Mouse (Mus musculus): ENCODE data around the gene Olfr1441. TPM values are rescaled to one million over a fixed set of nuclear protein-coding genes. Genes with fewer than 3 reads are reported as not detected.

The Olfr1441 gene
- polyA plus RNA-seq, 1 experiment from 2014 or later, result not detected

DNA sequence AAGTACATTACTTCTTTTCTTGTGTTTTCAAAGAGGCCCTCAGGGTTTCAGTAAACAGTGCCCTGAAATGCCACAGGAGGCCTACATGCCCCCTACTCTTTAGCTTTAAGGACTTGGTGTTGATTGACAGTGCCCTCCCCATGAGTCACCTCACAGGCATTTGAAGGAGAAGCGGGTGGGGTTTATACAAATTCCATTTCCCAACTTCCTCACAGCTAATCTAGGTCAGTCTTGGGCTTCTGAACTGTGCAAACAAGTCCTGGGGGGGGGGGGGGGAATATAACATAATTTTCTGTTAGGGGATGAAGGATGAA, 46.4 kb downstream of the Olfr1441 start:
- H3K36me3 ChIP-seq (ENCODE audit: insufficient read depth), result peaks cover 4% of the 10 kb centered on the region
- DNase-seq, result peak; percentile 74
- H3K9ac ChIP-seq, result no peak overlapping the region
- no peak for TF ChIP-seq CTCF (IDR thresholded peaks at IDR 0.05; ENCODE audit: low read depth)
- H3K9me3 ChIP-seq (ENCODE audit: low read depth, low read length), result no peaks in the 10 kb centered on the region
- no peak overlapping the region for H3K4me3 ChIP-seq (ENCODE audit: low read depth, low read length)
- no peak overlapping the region for H3K4me2 ChIP-seq
- ATAC-seq (ENCODE audit: insufficient read depth), result peak; percentile 85
- WGBS, result 25% methylated on average over 1 of the region's 1 CpGs
- H3K27me3 ChIP-seq (ENCODE audit: insufficient read depth, low read length), result no peaks in the 10 kb centered on the region
- H3K27ac ChIP-seq (ENCODE audit: low read depth), result peak overlapping the region; percentile 91
- no peaks in the 10 kb centered on the region for H3K4me1 ChIP-seq (ENCODE audit: insufficient read depth)

DNA sequence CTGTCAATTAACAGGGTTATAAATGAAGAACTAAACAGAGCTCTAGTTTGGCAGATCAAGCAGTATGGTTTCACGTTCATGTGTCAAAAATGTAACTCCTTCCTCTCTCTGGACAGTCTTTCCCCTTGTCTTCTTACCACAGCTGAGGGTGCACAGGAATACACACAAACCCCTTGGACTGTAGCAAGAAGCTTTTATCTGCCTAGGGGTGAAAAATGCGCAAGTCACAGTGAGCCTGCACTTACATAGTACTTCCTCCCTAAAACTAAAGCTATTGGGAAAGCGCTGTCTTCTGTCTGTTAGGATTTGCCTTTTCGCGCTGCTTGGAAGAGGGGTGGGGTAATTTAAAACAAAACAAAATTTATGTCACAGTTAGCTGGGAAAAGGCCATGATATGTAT, 46.9 kb downstream of the Olfr1441 start:
- no peak for TF ChIP-seq CTCF (IDR thresholded peaks at IDR 0.05; ENCODE audit: low read depth)

DNA sequence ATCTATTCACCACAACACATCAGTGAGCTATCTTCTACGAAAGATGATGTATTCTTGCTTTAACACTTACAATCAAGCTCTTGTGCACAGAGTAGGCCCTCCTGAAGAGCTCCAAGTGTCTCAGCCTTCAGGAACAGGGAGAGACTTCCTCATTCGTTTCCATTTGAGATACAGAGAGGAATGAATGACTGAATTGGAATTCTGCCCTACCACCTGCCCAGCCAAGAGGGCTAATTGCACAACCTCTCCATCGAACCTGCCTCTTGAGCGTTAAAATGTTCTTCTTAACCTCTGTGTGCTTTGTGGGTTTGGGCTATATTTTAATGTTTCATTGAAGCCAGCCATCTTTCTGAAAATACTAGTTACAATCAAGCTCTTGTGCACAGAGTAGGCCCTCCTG, 47.4 kb downstream of the Olfr1441 start:
- ATAC-seq (ENCODE audit: insufficient read depth) (no peak), DNase-seq (peak; percentile 25)
- Histone ChIP-seq H3K27me3 (ENCODE audit: insufficient read depth, low read length) (no peaks in the 10 kb centered on the region), H3K4me1 (ENCODE audit: insufficient read depth) (no peaks in the 10 kb centered on the region), H3K36me3 (ENCODE audit: insufficient read depth) (peaks cover 11% of the 10 kb centered on the region), H3K4me3 (ENCODE audit: low read depth, low read length) (no peak overlapping the region), H3K9ac (no peak overlapping the region), H3K27ac (ENCODE audit: low read depth) (peak overlapping the region; percentile 71; the same call in 1 of the 2 replicates), H3K4me2 (no peak overlapping the region), H3K9me3 (ENCODE audit: low read depth, low read length) (no peaks in the 10 kb centered on the region)
- TF ChIP-seq CTCF (IDR thresholded peaks at IDR 0.05; ENCODE audit: low read depth), result no peak
- 59% methylated on average over 4 of the region's 4 CpGs for WGBS

More for the DNA sequence above, 46.9 kb downstream of the Olfr1441 start:
- Histone ChIP-seq H3K36me3 (ENCODE audit: insufficient read depth) (peaks cover 7% of the 10 kb centered on the region), H3K4me2 (no peak overlapping the region), H3K27me3 (ENCODE audit: insufficient read depth, low read length) (no peaks in the 10 kb centered on the region), H3K9me3 (ENCODE audit: low read depth, low read length) (no peaks in the 10 kb centered on the region), H3K4me1 (ENCODE audit: insufficient read depth) (no peaks in the 10 kb centered on the region), H3K4me3 (ENCODE audit: low read depth, low read length) (no peak overlapping the region), H3K27ac (ENCODE audit: low read depth) (peak overlapping the region; percentile 71), H3K9ac (no peak overlapping the region)
- no peak for ATAC-seq (ENCODE audit: insufficient read depth)
- WGBS, result 68% methylated on average over 5 of the region's 5 CpGs
- DNase-seq, result peak; percentile 12

DNA sequence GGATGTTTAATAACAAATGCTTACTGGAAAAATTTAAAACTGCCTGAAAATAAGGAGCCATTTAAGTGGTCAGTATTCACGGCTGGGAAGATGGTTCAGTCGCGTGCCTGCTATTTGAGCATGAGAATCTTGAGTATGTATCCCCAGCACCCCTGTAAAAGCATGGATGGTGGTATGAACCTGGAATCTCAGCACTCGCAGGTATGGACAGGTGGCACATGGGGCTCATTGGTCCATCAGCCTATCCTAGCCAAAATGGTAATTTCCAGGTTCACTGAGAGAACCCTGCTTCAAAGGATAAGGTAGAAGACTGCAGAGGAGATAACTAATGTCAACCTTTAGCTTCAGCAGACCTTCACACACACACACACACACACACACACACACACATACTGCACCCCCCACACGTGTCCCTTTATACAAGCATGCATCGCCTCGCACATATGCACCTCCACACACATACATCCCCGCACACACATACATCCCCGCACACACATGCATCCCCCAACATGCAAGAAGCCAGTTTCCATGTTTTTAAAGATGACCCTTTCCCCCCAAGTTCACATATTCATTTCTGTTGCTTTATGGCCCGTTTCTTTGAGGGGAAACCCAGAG, 48.4 kb downstream of the Olfr1441 start:
- DNase-seq (no peak), ATAC-seq (ENCODE audit: insufficient read depth) (no peak)
- H3K36me3 ChIP-seq (ENCODE audit: insufficient read depth), result peaks cover 14% of the 10 kb centered on the region
- no peaks in the 10 kb centered on the region for H3K27me3 ChIP-seq (ENCODE audit: insufficient read depth, low read length)
- no peak for TF ChIP-seq CTCF (IDR thresholded peaks at IDR 0.05; ENCODE audit: low read depth)
- no peaks in the 10 kb centered on the region for H3K9me3 ChIP-seq (ENCODE audit: low read depth, low read length)
- no peak overlapping the region for H3K4me3 ChIP-seq (ENCODE audit: low read depth, low read length)
- 89% methylated on average over 10 of the region's 10 CpGs for WGBS
- H3K9ac ChIP-seq, result no peak overlapping the region
- no peaks in the 10 kb centered on the region for H3K4me1 ChIP-seq (ENCODE audit: insufficient read depth)
- no peak overlapping the region for H3K4me2 ChIP-seq
- no peak overlapping the region for H3K27ac ChIP-seq (ENCODE audit: low read depth)

DNA sequence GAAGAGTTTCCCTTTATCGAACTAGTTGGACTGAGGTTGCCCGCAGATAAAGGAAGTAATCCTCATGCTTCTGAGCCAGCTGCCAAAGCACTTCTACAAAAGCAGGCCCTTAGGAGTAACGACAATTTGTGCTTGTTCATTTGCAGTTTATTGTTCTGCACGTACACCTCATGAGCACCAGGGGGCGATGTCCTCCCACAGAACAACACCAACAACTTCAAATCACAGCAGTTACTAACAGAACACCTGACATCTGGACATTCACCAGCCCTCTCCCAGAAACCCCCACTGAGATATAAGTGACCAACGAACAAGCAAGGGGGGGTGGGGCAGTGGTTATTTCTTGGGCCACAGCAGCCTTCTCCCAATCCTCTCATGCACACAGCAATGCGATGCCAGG, 49.0 kb downstream of the Olfr1441 start:
- WGBS, result 31% methylated on average over 7 of the region's 7 CpGs
- Histone ChIP-seq H3K4me1 (ENCODE audit: insufficient read depth) (no peaks in the 10 kb centered on the region), H3K27me3 (ENCODE audit: insufficient read depth, low read length) (no peaks in the 10 kb centered on the region), H3K4me2 (no peak overlapping the region), H3K9ac (no peak overlapping the region), H3K27ac (ENCODE audit: low read depth) (no peak overlapping the region), H3K9me3 (ENCODE audit: low read depth, low read length) (no peaks in the 10 kb centered on the region), H3K4me3 (ENCODE audit: low read depth, low read length) (no peak overlapping the region), H3K36me3 (ENCODE audit: insufficient read depth) (peaks cover 17% of the 10 kb centered on the region)
- DNase-seq (peak; percentile 81), ATAC-seq (ENCODE audit: insufficient read depth) (0 out of 2 replicates have a peak, but pooled peaks have one; percentile 21)
- TF ChIP-seq CTCF (IDR thresholded peaks at IDR 0.05; ENCODE audit: low read depth), result peak; percentile 93

DNA sequence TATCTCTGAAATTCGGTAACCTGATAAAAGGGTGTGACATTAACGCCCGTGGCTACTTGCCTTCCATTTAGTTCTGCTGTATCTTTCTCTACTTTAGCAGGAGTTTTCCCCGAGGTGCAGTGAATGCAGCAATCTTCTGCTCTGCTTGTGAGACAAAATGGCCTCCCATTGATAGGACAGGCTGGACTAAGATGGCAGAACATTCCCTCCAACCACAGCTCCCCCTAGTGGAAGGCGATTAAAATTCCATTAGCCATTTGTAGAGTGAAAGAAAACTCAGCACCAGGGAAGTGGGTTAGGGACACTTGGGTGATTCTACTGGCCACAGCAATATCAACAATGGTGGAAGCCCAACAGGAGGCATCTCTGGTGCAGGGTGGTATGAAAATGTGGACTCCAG, 50.2 kb downstream of the Olfr1441 start:
- 80% methylated on average over 5 of the region's 5 CpGs for whole genome bisulfite sequencing
- Histone ChIP-seq H3K9me3 (ENCODE audit: low read depth, low read length) (no peaks in the 10 kb centered on the region), H3K4me1 (ENCODE audit: insufficient read depth) (peaks cover 10% of the 10 kb centered on the region; the same call in 1 of the 2 replicates), H3K27me3 (ENCODE audit: insufficient read depth, low read length) (no peaks in the 10 kb centered on the region), H3K9ac (no peak overlapping the region), H3K4me3 (ENCODE audit: low read depth, low read length) (no peak overlapping the region), H3K36me3 (ENCODE audit: insufficient read depth) (peaks cover 17% of the 10 kb centered on the region), H3K4me2 (no peak overlapping the region), H3K27ac (ENCODE audit: low read depth) (no peak overlapping the region)
- TF ChIP-seq CTCF (IDR thresholded peaks at IDR 0.05; ENCODE audit: low read depth), result peak; percentile 66
- DNase-seq (peak; percentile 57), ATAC-seq (ENCODE audit: insufficient read depth) (no peak)

DNA sequence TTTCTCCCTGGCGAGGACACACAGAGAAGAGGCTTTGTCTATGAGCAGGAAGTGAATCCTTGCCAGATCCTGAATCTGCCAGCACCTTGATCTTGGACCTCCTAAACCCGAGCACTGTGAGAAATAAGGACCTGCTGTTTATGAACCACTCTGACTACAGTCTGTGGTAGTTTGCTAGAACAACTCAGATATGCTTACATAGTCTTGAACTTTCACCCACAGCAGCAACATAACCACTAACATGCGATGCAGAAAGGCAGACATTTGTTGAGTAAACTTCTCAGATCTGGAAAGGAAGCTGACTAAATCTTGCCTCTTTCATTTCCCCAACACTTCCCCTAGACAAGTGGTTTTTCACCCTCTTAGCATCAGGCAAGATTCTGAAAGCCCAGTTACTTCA, 54.6 kb downstream of the Olfr1441 start:
- Histone ChIP-seq H3K4me2 (no peak overlapping the region), H3K27me3 (ENCODE audit: insufficient read depth, low read length) (no peaks in the 10 kb centered on the region), H3K9ac (no peak overlapping the region), H3K9me3 (ENCODE audit: low read depth, low read length) (no peaks in the 10 kb centered on the region), H3K36me3 (ENCODE audit: insufficient read depth) (peaks cover 17% of the 10 kb centered on the region), H3K27ac (ENCODE audit: low read depth) (peak overlapping the region; percentile 63), H3K4me3 (ENCODE audit: low read depth, low read length) (no peak overlapping the region), H3K4me1 (ENCODE audit: insufficient read depth) (peaks cover 17% of the 10 kb centered on the region)
- TF ChIP-seq CTCF (IDR thresholded peaks at IDR 0.05; ENCODE audit: low read depth), result no peak
- DNase-seq, result peak; percentile 57
- 19% methylated on average over 3 of the region's 3 CpGs for WGBS
- ATAC-seq (ENCODE audit: insufficient read depth), result no peak

Data from lung, embryonic 14.5 days (tissue).